Mouse (Mus musculus): Measurements from ENCODE around the gene Lefty2. TPM values are rescaled to one million over a fixed set of nuclear protein-coding genes. Genes with fewer than 3 reads are reported as not detected.

The Lefty2 gene
- total and polyA plus RNA-seq, 3 experiments, result not detected

- H3K4me3 ChIP-seq (ENCODE audit: control insufficient read depth in 1 of 2, insufficient read depth in 1 of 2, low read depth in 2 of 2, low read length in 2 of 2), result no peak overlapping the region
- H3K27ac ChIP-seq (ENCODE audit: control insufficient read depth, low read depth, low read length), result no peak overlapping the region
- H3K36me3 ChIP-seq (ENCODE audit: control insufficient read depth in 1 of 2, insufficient read depth in 2 of 2, low read length in 2 of 2), result peaks cover 0 to 4% of the 10 kb centered on the region in 2 experiments; a peak in 1 of 4 replicates
- no peaks in the 10 kb centered on the region for H3K9me3 ChIP-seq (replicated peaks; ENCODE audit: insufficient read depth, low read length)
- DNase-seq (ENCODE audit: low read depth, low spot score), result no peak
- peaks cover 3 to 12% of the 10 kb centered on the region in 2 experiments; a peak in 3 of 4 replicates for H3K4me1 ChIP-seq (ENCODE audit: control insufficient read depth in 1 of 2, insufficient read depth in 2 of 2, low read length in 2 of 2)
- no peak overlapping the region for H3K9ac ChIP-seq (ENCODE audit: control insufficient read depth, low read depth, low read length, poor library complexity, severe bottlenecking)
- no peaks in the 10 kb centered on the region for H3K27me3 ChIP-seq (ENCODE audit: control insufficient read depth in 1 of 2, insufficient read depth in 2 of 2, low read length in 2 of 2)
- TF ChIP-seq HCFC1 (IDR thresholded peaks at IDR 0.05; ENCODE audit: low read depth, low read length), result no peak
- no peak for TF ChIP-seq CTCF (IDR thresholded peaks at IDR 0.05 in 2 of 3, conservative IDR thresholded peaks at IDR 0.05 in 1 of 3; ENCODE audit: control insufficient read depth in 1 of 3, insufficient read depth in 1 of 3, low read depth in 2 of 3, low read length in 3 of 3, poor library complexity in 1 of 3, severe bottlenecking in 1 of 3)
- no peak for TF ChIP-seq NELFE (IDR thresholded peaks at IDR 0.05; ENCODE audit: low read depth, low read length)
- TF ChIP-seq GABPA (IDR thresholded peaks at IDR 0.05; ENCODE audit: low read depth, low read length), result no peak
- no peak for TF ChIP-seq ZKSCAN1 (IDR thresholded peaks at IDR 0.05; ENCODE audit: low read depth, low read length)
- no peak for TF ChIP-seq TAL1 (IDR thresholded peaks at IDR 0.05; ENCODE audit: low read length)
- no peak for TF ChIP-seq KAT2A (conservative IDR thresholded peaks at IDR 0.05; ENCODE audit: low read depth, low read length)
- TF ChIP-seq MYC (IDR thresholded peaks at IDR 0.05; ENCODE audit: low read depth, low read length), result no peak
- no peak for TF ChIP-seq UBTF (IDR thresholded peaks at IDR 0.05; ENCODE audit: borderline replicate concordance, insufficient read depth, low read depth, low read length)
- TF ChIP-seq SMC3 (IDR thresholded peaks at IDR 0.05; ENCODE audit: low read depth, low read length), result no peak
- no peak for TF ChIP-seq MAFK (IDR thresholded peaks at IDR 0.05; ENCODE audit: borderline replicate concordance, low read depth, low read length)
- peaks cover 5% of the 10 kb centered on the region; the same call in 1 of the 2 replicates for H3K79me2 ChIP-seq (ENCODE audit: control insufficient read depth, insufficient read depth, low read length, poor library complexity)
Measured at GRCm38 (mm10) chr1:180946448-180946847, 53.5 kb downstream of the Lefty2 start.

Other genes starting within 250 kb of the Lefty2 start
- gene Mixl1, start 196.1 kb upstream of the Lefty2 start, total RNA-seq (2012; rRNA removed), result not detected in 2 replicates
- not detected for gene Mixl1, start 196.1 kb upstream of the Lefty2 start, polyA plus RNA-seq (2012; ENCODE audit: insufficient read depth in 1 of 2, insufficient read length in 2 of 2, low read depth in 1 of 2, low replicate concordance in 2 of 2, missing spikeins in 1 of 2)
- gene Acbd3, start 167.1 kb upstream of the Lefty2 start, total RNA-seq (2012; rRNA removed), result 17.4 and 17.8 TPM in 2 replicates
- 10 to 100 TPM in 1 of 2 experiments, not detected in 1; 23.2 TPM for gene Acbd3, start 167.1 kb upstream of the Lefty2 start, polyA plus RNA-seq (2012; ENCODE audit: insufficient read depth in 1 of 2, insufficient read length in 2 of 2, low read depth in 1 of 2, low replicate concordance in 2 of 2, missing spikeins in 1 of 2)
- gene H3f3a, start 79.2 kb upstream of the Lefty2 start, total RNA-seq (2012; rRNA removed), result 573 and 574 TPM in 2 replicates
- gene H3f3a, start 79.2 kb upstream of the Lefty2 start, polyA plus RNA-seq (2012; ENCODE audit: insufficient read depth in 1 of 2, insufficient read length in 2 of 2, low read depth in 1 of 2, low replicate concordance in 2 of 2, missing spikeins in 1 of 2), result 100 to 1,000 TPM; 265 to 903 TPM
- gene Sde2, start 42.0 kb upstream of the Lefty2 start, total RNA-seq (2012; rRNA removed), result 31.4 and 35.5 TPM in 2 replicates
- 10 to 100 TPM in 1 of 2 experiments, not detected in 1; 48.0 TPM for gene Sde2, start 42.0 kb upstream of the Lefty2 start, polyA plus RNA-seq (2012; ENCODE audit: insufficient read depth in 1 of 2, insufficient read length in 2 of 2, low read depth in 1 of 2, low replicate concordance in 2 of 2, missing spikeins in 1 of 2)
- 128 and 183 TPM in 2 replicates for gene Pycr2, start 11.2 kb downstream of the Lefty2 start, total RNA-seq (2012; rRNA removed)
- gene Pycr2, start 11.2 kb downstream of the Lefty2 start, polyA plus RNA-seq (2012; ENCODE audit: insufficient read depth in 1 of 2, insufficient read length in 2 of 2, low read depth in 1 of 2, low replicate concordance in 2 of 2, missing spikeins in 1 of 2), result 100 to 1,000 TPM in 1 of 2 experiments, not detected in 1; 125 TPM
- gene Lefty1, start 41.9 kb downstream of the Lefty2 start, total RNA-seq (2012; rRNA removed), result 3.5 and 6.4 TPM in 2 replicates
- gene Lefty1, start 41.9 kb downstream of the Lefty2 start, polyA plus RNA-seq (2012; ENCODE audit: insufficient read depth in 1 of 2, insufficient read length in 2 of 2, low read depth in 1 of 2, low replicate concordance in 2 of 2, missing spikeins in 1 of 2), result 1 to 10 TPM in 1 of 2 experiments, not detected in 1; 5.1 TPM
- gene Tmem63a, start 49.2 kb downstream of the Lefty2 start, total RNA-seq (2012; rRNA removed), result 7.5 and 7.7 TPM in 2 replicates
- 10 to 100 TPM in 1 of 2 experiments, not detected in 1; 12.8 TPM for gene Tmem63a, start 49.2 kb downstream of the Lefty2 start, polyA plus RNA-seq (2012; ENCODE audit: insufficient read depth in 1 of 2, insufficient read length in 2 of 2, low read depth in 1 of 2, low replicate concordance in 2 of 2, missing spikeins in 1 of 2)
- gene Ephx1, start 127.8 kb downstream of the Lefty2 start, total RNA-seq (2012; rRNA removed), result 0.15 and 0.23 TPM in 2 replicates
- gene Ephx1, start 127.8 kb downstream of the Lefty2 start, polyA plus RNA-seq (2012; ENCODE audit: insufficient read depth in 1 of 2, insufficient read length in 2 of 2, low read depth in 1 of 2, low replicate concordance in 2 of 2, missing spikeins in 1 of 2), result under 1 TPM in 1 of 2 experiments, not detected in 1; 0.39 TPM
- gene 9130409I23Rik, start 158.1 kb downstream of the Lefty2 start, total RNA-seq (2012; rRNA removed), result not detected in 2 replicates
- not detected for gene 9130409I23Rik, start 158.1 kb downstream of the Lefty2 start, polyA plus RNA-seq (2012; ENCODE audit: insufficient read depth in 1 of 2, insufficient read length in 2 of 2, low read depth in 1 of 2, low replicate concordance in 2 of 2, missing spikeins in 1 of 2)

All from MEL (cell line).